20 mouse cellular contexts compared by ENCODE assay signal in the genomic region with DNA sequence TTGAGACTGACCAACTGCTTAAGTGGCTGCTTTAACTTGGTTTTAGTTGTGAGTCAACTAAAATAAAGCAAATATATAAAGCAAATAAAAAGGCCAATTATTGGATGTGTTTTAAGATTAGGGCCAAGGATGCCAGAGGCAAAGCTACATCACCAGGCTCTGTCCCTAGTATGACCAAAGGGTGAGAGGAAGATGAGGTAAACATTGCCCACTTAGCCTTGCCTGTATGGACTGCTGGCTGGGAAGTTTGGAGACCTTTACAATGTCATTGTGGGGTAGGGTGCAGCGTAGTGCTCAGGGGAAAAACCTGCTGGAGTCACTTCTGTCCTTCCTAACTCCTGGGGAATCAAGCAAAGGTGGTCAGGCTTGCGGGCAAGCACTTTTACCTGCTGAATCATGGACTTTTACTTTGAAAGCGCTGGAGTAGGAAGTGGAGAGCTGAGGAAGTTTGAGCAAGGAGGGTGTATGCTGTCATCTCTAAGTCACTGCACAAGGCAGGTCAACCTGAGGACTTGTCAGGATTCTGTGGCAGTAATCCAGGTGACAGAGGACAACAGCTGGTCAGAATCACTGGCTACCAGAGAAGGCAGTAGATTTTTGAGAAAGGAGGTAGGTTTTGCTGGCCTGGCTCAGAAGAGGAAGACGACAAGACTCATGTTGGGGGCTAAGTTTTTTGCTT. TPM values are rescaled to one million over a fixed set of nuclear protein-coding genes. Genes with fewer than 3 reads are reported as not detected.
DNase-seq lines count a peak whose midpoint lies in the region; ATAC-seq lines count a peak whose summit lies in the region.
"Had no signal": no experiment of that assay in that cellular context is flagged by ENCODE, and none has a peak within 500 bp of the region (broad histone marks: within the 10 kb centered on the region; RNA-seq: fewer than 3 reads in every experiment).

No protein-coding gene starts in this region.

- no peaks in the 10 kb centered on the region for H3K9me3 ChIP-seq in kidney, embryonic 14.5 days (ENCODE audit: control insufficient read depth, low read length)
- H3K9me3 ChIP-seq: embryonic facial prominence, embryonic 10.5 days; hindbrain, embryonic 15.5 days had no signal

- DNase-seq in lung, postnatal 10 days, result peak; percentile 13
- DNase-seq in lung, postnatal 14 days, result no peak
- peak; percentile 19 for DNase-seq in yolk sac, embryonic 10.5 days (ENCODE audit: low spot score)
- DNase-seq in embryo, embryonic 10.5 days (ENCODE audit: low spot score), result no peak
- DNase-seq: adrenal gland, postnatal 14 days; cerebellum, postnatal 10 days; forebrain, postnatal 0 days; gastrocnemius, adult 2 months; heart, postnatal 14 days; kidney, adult 9 months; thymus, adult 2 months had no signal

- no peak overlapping the region for H3K4me2 ChIP-seq in kidney, embryonic 14.5 days (replicated peaks; ENCODE audit: low read depth, low read length)
- H3K4me2 ChIP-seq: hindbrain, embryonic 15.5 days; midbrain, embryonic 11.5 days had no signal

- no peaks in the 10 kb centered on the region for H3K27me3 ChIP-seq in kidney, embryonic 14.5 days (ENCODE audit: control insufficient read depth, insufficient read depth, low read length)
- H3K27me3 ChIP-seq: hindbrain, embryonic 15.5 days had no signal

- no peaks in the 10 kb centered on the region for H3K36me3 ChIP-seq in macrophage (ENCODE audit: inconsistent target)
- H3K36me3 ChIP-seq in kidney, embryonic 14.5 days (ENCODE audit: control insufficient read depth, insufficient read depth, low read length), result no peaks in the 10 kb centered on the region
- H3K36me3 ChIP-seq: embryonic facial prominence, embryonic 10.5 days; hindbrain, embryonic 15.5 days had no signal

- peaks cover 13% of the 10 kb centered on the region for H3K4me1 ChIP-seq in brown adipose tissue, adult 24 weeks (ENCODE audit: control insufficient read depth, insufficient read depth, insufficient read length, low read length)
- H3K4me1 ChIP-seq in kidney, embryonic 14.5 days (ENCODE audit: control insufficient read depth, insufficient read depth, low read length), result peaks cover 6% of the 10 kb centered on the region; the same call in 1 of the 2 replicates

- WGBS in macrophage (ENCODE audit: missing documents), result 9% methylated on average over 4 of the region's 4 CpGs
- 92% methylated on average over 4 of the region's 4 CpGs for whole genome bisulfite sequencing in kidney, embryonic 14.5 days

- peaks cover 86% of the 10 kb centered on the region for H3K79me2 ChIP-seq in macrophage (ENCODE audit: inconsistent target)

- H3K4me3 ChIP-seq in brown adipose tissue, adult 24 weeks (ENCODE audit: insufficient read depth, low read depth, low read length), result no peak overlapping the region
- H3K4me3 ChIP-seq in macrophage (ENCODE audit: inconsistent target), result no peak overlapping the region; the same call in 1 of the 2 replicates
- H3K4me3 ChIP-seq in kidney, embryonic 14.5 days (ENCODE audit: low read length), result no peak overlapping the region
- H3K4me3 ChIP-seq: embryonic facial prominence, embryonic 10.5 days; gastrocnemius, adult 2 months; hindbrain, embryonic 15.5 days; myocyte had no signal

- no peak overlapping the region for H3K9ac ChIP-seq in kidney, embryonic 14.5 days (ENCODE audit: low read depth, low read length)
- H3K9ac ChIP-seq: forebrain, postnatal 0 days; hindbrain, embryonic 15.5 days; liver, embryonic 14.5 days had no signal

- ATAC-seq in kidney, embryonic 14.5 days (ENCODE audit: low FRiP score, low TSS enrichment), result no peak
- ATAC-seq: CD4-positive, CD25-positive, alpha-beta regulatory T cell, adult 4 months; forebrain, postnatal 0 days had no signal

- H3K27ac ChIP-seq in brown adipose tissue, adult 24 weeks (replicated peaks; ENCODE audit: low read depth, low read length), result 0 out of 2 replicates have a peak overlapping the region, but pooled peaks have one; percentile 42
- H3K27ac ChIP-seq in macrophage, result peak overlapping the region; percentile 59
- H3K27ac ChIP-seq in kidney, embryonic 14.5 days (ENCODE audit: low read depth, low read length), result no peak overlapping the region
- H3K27ac ChIP-seq: embryonic facial prominence, embryonic 10.5 days; gastrocnemius, adult 2 months; hindbrain, embryonic 15.5 days; liver, embryonic 14.5 days had no signal

RNA-seq across cellular contexts. Expression of a gene that starts 5.6 kb away (rescaled TPM):
- 20.5 and 22.7 TPM in 2 replicates for polyA plus RNA-seq in brown adipose tissue, adult 24 weeks (2012; ENCODE audit: insufficient read depth, insufficient read length, missing spikeins)
- total RNA-seq in macrophage (2018; cell fraction: chromatin; rRNA removed), result 100 to 1,000 TPM in 24 of 26 experiments, 10 to 100 TPM in 2; 50.4 to 387 (median 204) TPM
- 10 to 100 TPM; 41.9 to 71.0 (median 55.7) TPM for total RNA-seq in macrophage (2018; cell fraction: cytosol; rRNA removed)
- total RNA-seq in macrophage (2018; cell fraction: nucleus; rRNA removed), result 100 to 1,000 TPM in 12 of 26 experiments, 10 to 100 TPM in 14; 39.9 to 277 (median 97.7) TPM
- polyA plus RNA-seq in macrophage (2018), result 41.0 to 76.8 TPM (median 54.7 TPM) in 3 replicates
- polyA plus RNA-seq in kidney, embryonic 14.5 days (2014; fragmentation: Nextera tagmentation; extraction: Ambion mirVana), result 18.8 and 19.4 TPM in 2 replicates

Comparison
In these comparisons a context has a peak if more than half of its experiments do, and no peak if none do; other contexts are left out.
1. DNase-seq: peak in lung, postnatal 10 days (single experiment) and yolk sac, embryonic 10.5 days (single experiment); none in lung, postnatal 14 days (single experiment) and embryo, embryonic 10.5 days (single experiment).